Mouse (Mus musculus) limb, embryonic 12.5 days (tissue): ENCODE measurements around the gene Mast4. TPM values are rescaled to one million over a fixed set of nuclear protein-coding genes. Genes with fewer than 3 reads are reported as not detected.

Source experiments
- ATAC-seq: fragments of 200-750 bp; cut with Nextera tagmentation; 2 replicates; pipeline ENCODE4 v1.8.0; 2017; ENCODE audit warnings: low read depth, moderate TSS enrichment; ENCODE audit not compliant: insufficient number of reproducible peaks, insufficient read depth, low FRiP score, low TSS enrichment
- H3K27ac ChIP-seq: fragments of 300-500 bp; sonication (generic); 2 replicates; pipeline ENCODE4 v1.5.1; 2016; ENCODE audit warnings: mild to moderate bottlenecking, moderate library complexity
- H3K27me3 ChIP-seq: fragments of 300-500 bp; sonication (generic); 2 replicates; pipeline ENCODE4 v1.6.1; 2016; ENCODE audit warnings: mild to moderate bottlenecking, moderate library complexity
- H3K36me3 ChIP-seq: fragments of 300-500 bp; sonication (generic); 2 replicates; pipeline ENCODE4 v1.6.1; 2016; ENCODE audit warnings: mild to moderate bottlenecking, moderate library complexity
- H3K4me1 ChIP-seq: fragments of 300-500 bp; sonication (generic); replicated peaks from 2 replicates; pipeline ENCODE4 v1.6.1; 2016
- H3K4me2 ChIP-seq: fragments of 300-500 bp; sonication (generic); 2 replicates; pipeline ENCODE4 v1.6.1; 2016; ENCODE audit warnings: mild to moderate bottlenecking, moderate library complexity
- H3K4me3 ChIP-seq: fragments of 300-500 bp; sonication (generic); replicated peaks from 2 replicates; pipeline ENCODE4 v1.5.1; 2016; ENCODE audit warnings: mild to moderate bottlenecking
- H3K9ac ChIP-seq: fragments of 300-500 bp; sonication (generic); replicated peaks from 2 replicates; pipeline ENCODE4 v1.6.1; 2016; ENCODE audit warnings: mild to moderate bottlenecking, moderate library complexity
- H3K9me3 ChIP-seq: fragments of 300-500 bp; sonication (generic); 2 replicates; pipeline ENCODE4 v1.6.1; 2016; ENCODE audit warnings: mild to moderate bottlenecking, moderate library complexity
- WGBS: fragments of 180-500 bp; shearing (Covaris S2); methylation state at CpG from one replicate; pipeline ENCODE4 v1.1.7; 2016; 5-methylcytosine and 5-hydroxymethylcytosine counted together
- polyA plus RNA-seq: library from polyadenylated mRNA; unstranded; fragments of >200 nt; fragmentation: Nextera tagmentation; extraction: Ambion mirVana; gene quantifications from 2 replicates; pipeline ENCODE4 v1.2.1, GENCODE M21; 2016

The Mast4 gene
- polyA plus RNA-seq, 1 experiment from 2014 or later: 26.0 TPM

GRCm38 (mm10) chr13:103211501-103211941 lies 122.8 kb downstream of the Mast4 start:
- no peak overlapping the region for H3K4me2 ChIP-seq
- H3K27ac ChIP-seq: no peak overlapping the region
- no peak overlapping the region for H3K9ac ChIP-seq
- H3K9me3 ChIP-seq: no peaks in the 10 kb centered on the region
- H3K4me1 ChIP-seq: peaks cover 6% of the 10 kb centered on the region; the same call in 1 of the 2 replicates
- no peaks in the 10 kb centered on the region for H3K27me3 ChIP-seq
- H3K4me3 ChIP-seq: no peak overlapping the region
- no peaks in the 10 kb centered on the region for H3K36me3 ChIP-seq
- WGBS: 63% methylated on average over 11 of the region's 11 CpGs
- ATAC-seq: no peak

DNA sequence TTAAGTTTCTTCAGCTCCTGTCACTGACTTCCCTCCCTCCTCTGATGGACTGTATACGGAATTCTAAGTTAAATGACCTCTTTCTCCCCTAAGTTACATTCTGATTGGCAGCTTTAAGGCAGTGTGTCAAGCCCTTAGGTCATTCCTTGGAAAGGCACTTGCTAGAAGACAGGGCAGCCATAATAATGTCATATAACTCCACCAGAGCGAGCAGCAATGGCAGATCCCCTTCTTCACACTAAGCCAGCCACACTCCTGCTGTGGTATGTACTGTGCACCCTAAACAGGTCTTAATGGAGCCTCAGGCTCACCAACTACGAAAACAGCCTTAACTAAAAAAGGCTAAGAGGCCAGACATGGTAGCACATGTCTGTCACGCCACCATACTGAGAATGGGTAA lies 123.6 kb downstream of the Mast4 start:
- Histone ChIP-seq H3K4me2 (no peak overlapping the region), H3K4me3 (no peak overlapping the region), H3K9ac (no peak overlapping the region), H3K27ac (no peak overlapping the region), H3K27me3 (no peaks in the 10 kb centered on the region), H3K36me3 (no peaks in the 10 kb centered on the region), H3K4me1 (peaks cover 6% of the 10 kb centered on the region; the same call in 1 of the 2 replicates), H3K9me3 (no peaks in the 10 kb centered on the region)
- 77% methylated on average over 4 of the region's 4 CpGs for WGBS
- no peak for ATAC-seq

DNA sequence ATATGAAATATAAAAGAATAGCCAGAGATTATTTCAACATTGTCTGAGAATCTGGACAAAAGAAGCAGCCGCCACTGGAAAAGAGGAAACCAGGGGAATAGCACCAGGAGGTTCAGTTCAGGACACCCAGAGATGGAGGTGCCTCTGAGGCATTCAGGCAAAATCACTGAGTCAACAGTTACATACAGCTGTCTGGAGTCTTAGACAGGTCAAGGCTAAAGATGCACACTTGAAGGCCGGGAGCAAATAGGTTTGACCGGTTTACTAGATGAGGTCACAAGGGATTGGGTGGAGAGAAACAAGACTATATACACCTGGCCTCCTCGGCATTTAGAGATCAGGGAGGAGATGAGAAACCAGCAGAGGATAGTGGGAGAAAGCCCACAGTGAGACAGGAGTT lies 127.1 kb downstream of the Mast4 start:
- no peaks in the 10 kb centered on the region for H3K27me3 ChIP-seq
- H3K4me2 ChIP-seq: no peak overlapping the region
- ATAC-seq: no peak
- H3K4me1 ChIP-seq: peaks cover 9% of the 10 kb centered on the region; the same call in 1 of the 2 replicates
- H3K4me3 ChIP-seq: no peak overlapping the region
- 86% methylated on average over 4 of the region's 4 CpGs for WGBS
- H3K9ac ChIP-seq: no peak overlapping the region
- no peaks in the 10 kb centered on the region for H3K36me3 ChIP-seq
- H3K9me3 ChIP-seq: no peaks in the 10 kb centered on the region
- H3K27ac ChIP-seq: no peak overlapping the region

GRCm38 (mm10) chr13:103206644-103207043 lies 127.7 kb downstream of the Mast4 start:
- WGBS: 69% methylated on average over 9 of the region's 9 CpGs
- H3K9ac ChIP-seq: no peak overlapping the region
- ATAC-seq: no peak

DNA sequence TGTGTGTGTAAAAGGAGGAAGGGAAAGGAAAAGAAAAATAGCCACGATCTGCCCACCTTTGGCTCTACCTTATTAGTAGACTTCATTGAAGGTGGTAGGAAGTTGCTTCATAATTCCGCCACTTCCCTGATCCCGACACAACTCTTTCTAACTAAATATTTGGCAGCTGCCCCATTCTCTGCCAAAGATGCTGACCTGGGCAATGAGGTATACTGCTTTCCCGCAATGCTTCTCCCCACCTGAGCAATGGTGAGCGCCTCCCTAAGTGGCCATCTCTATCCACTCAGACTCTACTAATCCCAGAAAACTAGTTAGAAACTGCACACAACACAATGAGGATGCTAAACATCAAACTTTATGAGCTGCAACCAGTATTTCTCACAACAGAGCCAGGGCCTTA lies 129.1 kb downstream of the Mast4 start:
- Histone ChIP-seq H3K4me1 (peaks cover 3% of the 10 kb centered on the region; the same call in 1 of the 2 replicates), H3K4me2 (no peak overlapping the region), H3K36me3 (no peaks in the 10 kb centered on the region), H3K27me3 (no peaks in the 10 kb centered on the region), H3K9me3 (no peaks in the 10 kb centered on the region), H3K27ac (no peak overlapping the region), H3K4me3 (no peak overlapping the region), H3K9ac (no peak overlapping the region)
- no peak for ATAC-seq
- 90% methylated on average over 5 of the region's 5 CpGs for WGBS

More at GRCm38 (mm10) chr13:103206644-103207043, 127.7 kb downstream of the Mast4 start:
- no peaks in the 10 kb centered on the region for H3K27me3 ChIP-seq
- no peak overlapping the region for H3K27ac ChIP-seq
- H3K4me3 ChIP-seq: no peak overlapping the region
- H3K9me3 ChIP-seq: no peaks in the 10 kb centered on the region
- peaks cover 6% of the 10 kb centered on the region; the same call in 1 of the 2 replicates for H3K4me1 ChIP-seq
- no peaks in the 10 kb centered on the region for H3K36me3 ChIP-seq
- no peak overlapping the region for H3K4me2 ChIP-seq

DNA sequence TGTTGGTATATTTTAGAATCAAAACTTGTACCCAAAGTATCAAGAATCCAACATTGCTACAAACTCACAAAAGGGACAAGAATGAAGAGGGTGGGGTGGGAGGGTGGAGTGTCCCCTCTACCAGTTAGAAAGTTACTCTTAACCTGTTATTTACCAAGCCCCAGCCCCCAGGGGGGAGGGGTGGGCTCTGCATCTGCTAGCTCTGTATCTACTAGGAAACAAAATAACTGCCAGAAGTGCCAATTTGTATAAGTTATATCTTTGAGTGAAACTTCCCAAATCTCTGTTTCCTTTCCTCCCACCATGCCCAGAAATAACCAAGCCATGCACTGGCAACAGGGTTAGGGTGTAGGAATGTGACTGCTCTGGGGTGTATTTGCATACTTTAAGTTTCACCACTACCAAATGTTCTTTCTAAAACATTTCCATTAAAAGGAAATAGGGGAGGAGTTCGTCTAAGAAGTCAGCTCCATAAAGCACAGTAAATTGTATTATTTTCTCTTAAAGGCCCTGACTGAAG lies 130.9 kb downstream of the Mast4 start:
- no peak overlapping the region for H3K4me3 ChIP-seq
- H3K9me3 ChIP-seq: no peaks in the 10 kb centered on the region
- no peak overlapping the region for H3K9ac ChIP-seq
- no peaks in the 10 kb centered on the region for H3K27me3 ChIP-seq
- WGBS: 68% methylated on average over 1 of the region's 1 CpGs
- H3K4me2 ChIP-seq: no peak overlapping the region
- ATAC-seq: no peak
- no peaks in the 10 kb centered on the region for H3K36me3 ChIP-seq
- H3K4me1 ChIP-seq: peaks cover 3% of the 10 kb centered on the region; the same call in 1 of the 2 replicates
- no peak overlapping the region for H3K27ac ChIP-seq

- no peak for ATAC-seq
- WGBS: 67% methylated on average over 10 of the region's 10 CpGs
- H3K4me1 ChIP-seq: peaks cover 3% of the 10 kb centered on the region; the same call in 1 of the 2 replicates
Observed at GRCm38 (mm10) chr13:103201016-103201760, 133.1 kb downstream of the Mast4 start.

GRCm38 (mm10) chr13:103199823-103200660 lies 134.3 kb downstream of the Mast4 start:
- Histone ChIP-seq H3K27me3 (no peaks in the 10 kb centered on the region), H3K4me2 (no peak overlapping the region), H3K36me3 (no peaks in the 10 kb centered on the region), H3K9ac (no peak overlapping the region), H3K9me3 (no peaks in the 10 kb centered on the region), H3K4me3 (no peak overlapping the region), H3K27ac (no peak overlapping the region), H3K4me1 (peaks cover 3% of the 10 kb centered on the region; the same call in 1 of the 2 replicates)
- 36% methylated on average over 2 of the region's 2 CpGs for WGBS
- no peak for ATAC-seq

More at GRCm38 (mm10) chr13:103201016-103201760, 133.1 kb downstream of the Mast4 start:
- H3K9ac ChIP-seq: no peak overlapping the region
- H3K36me3 ChIP-seq: no peaks in the 10 kb centered on the region
- no peaks in the 10 kb centered on the region for H3K9me3 ChIP-seq
- no peak overlapping the region for H3K27ac ChIP-seq
- H3K4me3 ChIP-seq: no peak overlapping the region
- no peaks in the 10 kb centered on the region for H3K27me3 ChIP-seq
- H3K4me2 ChIP-seq: no peak overlapping the region

- H3K27me3 ChIP-seq: no peaks in the 10 kb centered on the region
- H3K9ac ChIP-seq: no peak overlapping the region
- peaks cover 1% of the 10 kb centered on the region; the same call in 1 of the 2 replicates for H3K4me1 ChIP-seq
- no peak overlapping the region for H3K27ac ChIP-seq
- H3K36me3 ChIP-seq: no peaks in the 10 kb centered on the region
- ATAC-seq: no peak
- H3K4me2 ChIP-seq: no peak overlapping the region
- no peak overlapping the region for H3K4me3 ChIP-seq
- 86% methylated on average over 9 of the region's 9 CpGs for WGBS
- no peaks in the 10 kb centered on the region for H3K9me3 ChIP-seq
Observed at GRCm38 (mm10) chr13:103198210-103198940, 135.9 kb downstream of the Mast4 start.

DNA sequence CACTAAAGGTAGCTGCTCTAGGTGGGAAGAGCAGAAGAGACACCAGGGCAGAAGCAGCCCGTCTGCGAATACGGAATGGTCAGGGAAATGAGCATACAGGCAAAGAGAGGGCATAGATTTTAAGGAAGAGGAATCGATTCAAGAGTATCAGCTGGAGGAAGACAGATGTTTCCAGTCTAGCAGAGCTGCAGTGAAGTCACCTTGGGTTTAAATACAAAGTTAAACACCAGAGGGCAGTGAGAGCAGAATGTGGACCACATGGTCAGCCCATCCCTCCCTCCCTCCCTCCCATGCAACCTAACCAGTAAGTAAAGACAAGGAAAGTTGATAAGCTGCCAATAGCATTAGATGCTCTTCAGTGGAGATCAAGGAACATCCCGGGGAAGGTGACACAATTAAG lies 138.0 kb downstream of the Mast4 start:
- no peak overlapping the region for H3K4me3 ChIP-seq
- H3K27me3 ChIP-seq: no peaks in the 10 kb centered on the region
- no peak overlapping the region for H3K4me2 ChIP-seq
- no peaks in the 10 kb centered on the region for H3K36me3 ChIP-seq
- no peaks in the 10 kb centered on the region for H3K9me3 ChIP-seq
- 72% methylated on average over 5 of the region's 5 CpGs for WGBS
- ATAC-seq: no peak
- H3K4me1 ChIP-seq: no peaks in the 10 kb centered on the region; the same call in 1 of the 2 replicates
- no peak overlapping the region for H3K27ac ChIP-seq
- no peak overlapping the region for H3K9ac ChIP-seq
